Mouse (Mus musculus) small intestine, adult 2 months (tissue): Measurements from ENCODE around the gene Rbms3.

Source experiments
- CTCF ChIP-seq: fragments of 200-500 bp; IDR thresholded peaks from 2 replicates; pipeline ENCODE4 v1.5.1; 2012; ENCODE audit warnings: low read depth, mild to moderate bottlenecking, control low read depth, inconsistent platforms, low read length, moderate library complexity, mixed read lengths; ENCODE audit not compliant: insufficient replicate concordance, insufficient read length; ENCODE audit errors: extremely low read depth
- POLR2A ChIP-seq: fragments of 200-500 bp; IDR thresholded peaks from 2 replicates; pipeline ENCODE4 v1.6.1; 2012; ENCODE audit warnings: low read depth, mild to moderate bottlenecking, control low read depth, inconsistent platforms, low read length, moderate library complexity

DNA sequence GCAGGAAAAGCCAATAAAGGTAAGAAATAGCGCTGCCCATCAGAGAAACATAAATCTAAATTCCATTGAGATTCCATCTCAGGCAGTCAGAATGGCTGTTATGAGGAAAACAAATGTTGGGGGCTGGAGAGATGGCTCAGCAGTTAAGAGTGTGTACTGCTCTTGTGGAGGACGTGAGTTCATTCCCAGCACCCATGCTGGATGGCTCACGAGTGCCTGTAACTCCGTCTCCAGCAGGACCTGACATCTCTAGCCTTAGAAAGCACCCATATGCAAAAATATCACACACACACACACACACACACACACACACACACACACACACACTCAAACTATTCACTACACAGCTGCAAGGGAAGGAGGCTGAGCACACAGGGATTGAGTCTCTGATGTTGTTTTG, 1083.6 kb downstream of the Rbms3 start:
- TF ChIP-seq CTCF, result no peak
- TF ChIP-seq POLR2A, result no peak
